Mouse (Mus musculus): ENCODE data around the gene Rbl1. TPM values are rescaled to one million over a fixed set of nuclear protein-coding genes. Genes with fewer than 3 reads are reported as not detected.
"Not testable (repeated sequence)": the region's sequence is repeated elsewhere in the genome, so short reads cannot be mapped to it uniquely, and the experiment has no call there.

Gene Rbl1
- polyA plus RNA-seq (2016; fragmentation: Nextera tagmentation; extraction: Ambion mirVana): 21.4 and 23.7 TPM in 2 replicates

- Histone ChIP-seq H3K4me3 (peak within 1 kb of the TSS; percentile 79), H3K36me3 (replicated peaks) (peaks cover 24% of the 10 kb centered on the region), H3K27me3 (replicated peaks; ENCODE audit: low read depth, poor library complexity, severe bottlenecking) (no peaks in the 10 kb centered on the region), H3K9me3 (peaks cover 9% of the 10 kb centered on the region; the same call in 1 of the 2 replicates), H3K27ac (replicated peaks) (peak within 1 kb of the TSS; percentile 99), H3K4me1 (peaks cover 26% of the 10 kb centered on the region)
- peak; percentile 94 for DNase-seq (ENCODE audit: low spot score)
- WGBS: 1% methylated on average over 73 of the region's 73 CpGs
Observed at GRCm38 (mm10) chr2:157204366-157205218, at the start of gene Rbl1. Gene Rbl1 (minus strand): TSS chr2:157204534.

GRCm38 (mm10) chr2:157248111-157248510 lies 43.8 kb upstream of the Rbl1 start:
- H3K4me1 ChIP-seq: peaks cover 11% of the 10 kb centered on the region
- peak overlapping the region; percentile 16; the same call in 1 of the 2 replicates for H3K27ac ChIP-seq (replicated peaks)
- no peaks in the 10 kb centered on the region for H3K36me3 ChIP-seq (replicated peaks)
- peak; percentile 14 for DNase-seq (ENCODE audit: low spot score)
- H3K9me3 ChIP-seq: no peaks in the 10 kb centered on the region
- H3K4me3 ChIP-seq: no peak overlapping the region
- no peaks in the 10 kb centered on the region for H3K27me3 ChIP-seq (replicated peaks; ENCODE audit: low read depth, poor library complexity, severe bottlenecking)

- H3K4me1 ChIP-seq: peaks cover 11% of the 10 kb centered on the region
- no peaks in the 10 kb centered on the region for H3K36me3 ChIP-seq (replicated peaks)
- no peak for DNase-seq (ENCODE audit: low spot score)
- H3K27ac ChIP-seq (replicated peaks): no peak overlapping the region
- no peaks in the 10 kb centered on the region for H3K27me3 ChIP-seq (replicated peaks; ENCODE audit: low read depth, poor library complexity, severe bottlenecking)
- WGBS: 72% methylated on average over 2 of the region's 2 CpGs
- no peaks in the 10 kb centered on the region for H3K9me3 ChIP-seq
- no peak overlapping the region for H3K4me3 ChIP-seq
Observed at GRCm38 (mm10) chr2:157245603-157246002, 41.3 kb upstream of the Rbl1 start.

GRCm38 (mm10) chr2:157245001-157245400 lies 40.7 kb upstream of the Rbl1 start:
- Histone ChIP-seq H3K27ac (replicated peaks) (no peak overlapping the region), H3K4me3 (no peak overlapping the region), H3K9me3 (no peaks in the 10 kb centered on the region), H3K36me3 (replicated peaks) (no peaks in the 10 kb centered on the region), H3K27me3 (replicated peaks; ENCODE audit: low read depth, poor library complexity, severe bottlenecking) (no peaks in the 10 kb centered on the region), H3K4me1 (peaks cover 11% of the 10 kb centered on the region)
- no peak for DNase-seq (ENCODE audit: low spot score)
- 55% methylated on average over 5 of the region's 5 CpGs for WGBS

GRCm38 (mm10) chr2:157235946-157236345 lies 31.6 kb upstream of the Rbl1 start:
- Histone ChIP-seq H3K36me3 (replicated peaks) (no peaks in the 10 kb centered on the region), H3K4me3 (no peak overlapping the region), H3K4me1 (no peaks in the 10 kb centered on the region), H3K27me3 (replicated peaks; ENCODE audit: low read depth, poor library complexity, severe bottlenecking) (no peaks in the 10 kb centered on the region), H3K9me3 (no peaks in the 10 kb centered on the region), H3K27ac (replicated peaks) (no peak overlapping the region)
- 90% methylated on average over 8 of the region's 8 CpGs for WGBS
- DNase-seq (ENCODE audit: low spot score): no peak

- 80% methylated on average over 3 of the region's 3 CpGs for WGBS
- not testable (repeated sequence) for H3K36me3 ChIP-seq (replicated peaks); H3K4me3 ChIP-seq; H3K27ac ChIP-seq (replicated peaks); H3K27me3 ChIP-seq (replicated peaks; ENCODE audit: low read depth, poor library complexity, severe bottlenecking); DNase-seq (ENCODE audit: low spot score); H3K4me1 ChIP-seq; H3K9me3 ChIP-seq
Observed at GRCm38 (mm10) chr2:157221916-157222315, 17.6 kb upstream of the Rbl1 start.

GRCm38 (mm10) chr2:157220108-157220507 lies 15.8 kb upstream of the Rbl1 start:
- no peak overlapping the region for H3K4me3 ChIP-seq
- H3K36me3 ChIP-seq (replicated peaks): no peaks in the 10 kb centered on the region
- H3K27me3 ChIP-seq (replicated peaks; ENCODE audit: low read depth, poor library complexity, severe bottlenecking): no peaks in the 10 kb centered on the region
- no peaks in the 10 kb centered on the region for H3K4me1 ChIP-seq
- no peak overlapping the region for H3K27ac ChIP-seq (replicated peaks)
- 79% methylated on average over 6 of the region's 6 CpGs for WGBS
- H3K9me3 ChIP-seq: no peaks in the 10 kb centered on the region
- no peak for DNase-seq (ENCODE audit: low spot score)

GRCm38 (mm10) chr2:157211731-157212130 lies 7.4 kb upstream of the Rbl1 start:
- no peak overlapping the region for H3K4me3 ChIP-seq
- H3K36me3 ChIP-seq (replicated peaks): no peaks in the 10 kb centered on the region
- H3K27me3 ChIP-seq (replicated peaks; ENCODE audit: low read depth, poor library complexity, severe bottlenecking): no peaks in the 10 kb centered on the region
- WGBS: 93% methylated on average over 7 of the region's 7 CpGs
- no peaks in the 10 kb centered on the region for H3K4me1 ChIP-seq
- no peak overlapping the region for H3K27ac ChIP-seq (replicated peaks)
- no peak for DNase-seq (ENCODE audit: low spot score)
- H3K9me3 ChIP-seq: peaks cover 9% of the 10 kb centered on the region; the same call in 1 of the 2 replicates

GRCm38 (mm10) chr2:157203459-157204365 lies 622 bp downstream of the Rbl1 start:
- peaks cover 26% of the 10 kb centered on the region for H3K4me1 ChIP-seq
- no peak for DNase-seq (ENCODE audit: low spot score)
- peak overlapping the region; percentile 99 for H3K27ac ChIP-seq (replicated peaks)
- H3K4me3 ChIP-seq: peak overlapping the region; percentile 79
- 2% methylated on average over 49 of the region's 49 CpGs for WGBS
- peaks cover 33% of the 10 kb centered on the region for H3K36me3 ChIP-seq (replicated peaks)
- H3K9me3 ChIP-seq: peaks cover 12% of the 10 kb centered on the region; the same call in 1 of the 2 replicates
- no peaks in the 10 kb centered on the region for H3K27me3 ChIP-seq (replicated peaks; ENCODE audit: low read depth, poor library complexity, severe bottlenecking)

GRCm38 (mm10) chr2:157203026-157203425 lies 1.3 kb downstream of the Rbl1 start:
- H3K27me3 ChIP-seq (replicated peaks; ENCODE audit: low read depth, poor library complexity, severe bottlenecking): no peaks in the 10 kb centered on the region
- H3K9me3 ChIP-seq: peaks cover 12% of the 10 kb centered on the region; the same call in 1 of the 2 replicates
- peak overlapping the region; percentile 79 for H3K4me3 ChIP-seq
- peaks cover 37% of the 10 kb centered on the region for H3K36me3 ChIP-seq (replicated peaks)
- H3K27ac ChIP-seq (replicated peaks): no peak overlapping the region
- DNase-seq (ENCODE audit: low spot score): no peak
- peaks cover 26% of the 10 kb centered on the region for H3K4me1 ChIP-seq

GRCm38 (mm10) chr2:157202361-157202760 lies 2.0 kb downstream of the Rbl1 start:
- no peak overlapping the region for H3K27ac ChIP-seq (replicated peaks)
- 89% methylated on average over 6 of the region's 6 CpGs for WGBS
- DNase-seq (ENCODE audit: low spot score): no peak
- H3K9me3 ChIP-seq: peaks cover 6% of the 10 kb centered on the region; the same call in 1 of the 2 replicates
- H3K4me1 ChIP-seq: peaks cover 26% of the 10 kb centered on the region
- H3K27me3 ChIP-seq (replicated peaks; ENCODE audit: low read depth, poor library complexity, severe bottlenecking): no peaks in the 10 kb centered on the region
- peaks cover 44% of the 10 kb centered on the region for H3K36me3 ChIP-seq (replicated peaks)
- H3K4me3 ChIP-seq: peak overlapping the region; percentile 14; the same call in 1 of the 2 replicates

GRCm38 (mm10) chr2:157201081-157201830 lies 3.1 kb downstream of the Rbl1 start:
- Histone ChIP-seq H3K4me3 (no peak overlapping the region), H3K27me3 (replicated peaks; ENCODE audit: low read depth, poor library complexity, severe bottlenecking) (no peaks in the 10 kb centered on the region), H3K4me1 (peaks cover 26% of the 10 kb centered on the region), H3K9me3 (0 out of 2 replicates have a peak, but pooled peaks cover 3% of the 10 kb centered on the region), H3K36me3 (replicated peaks) (peaks cover 53% of the 10 kb centered on the region), H3K27ac (replicated peaks) (no peak overlapping the region; the same call in 1 of the 2 replicates)
- no peak for DNase-seq (ENCODE audit: low spot score)
- 86% methylated on average over 6 of the region's 6 CpGs for WGBS

All from embryonic facial prominence, embryonic 10.5 days (tissue).